Mouse (Mus musculus): ENCODE data around the gene Olfr644.

DNA sequence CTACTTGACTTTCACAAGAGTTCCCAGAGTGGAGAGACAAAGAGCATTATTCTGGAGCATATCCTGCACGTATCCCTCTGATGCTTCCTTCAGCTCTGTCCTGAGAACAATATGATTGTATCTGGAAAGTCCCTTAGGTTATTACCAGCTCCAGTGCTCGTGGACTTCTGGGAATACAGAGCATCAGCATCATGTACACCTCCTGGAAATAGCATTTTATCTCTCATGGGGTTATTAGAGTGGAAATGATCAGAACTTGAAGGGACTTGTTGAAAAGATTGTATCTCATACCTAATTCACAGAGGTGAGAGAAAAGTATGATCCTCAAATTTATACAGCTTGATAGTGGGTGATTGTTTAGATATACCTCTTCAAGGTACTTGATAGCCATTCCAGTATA, 10.3 kb downstream of the Olfr644 start, which contains the start of gene 4930516K23Rik:
- no peak for TF ChIP-seq POLR2A (IDR thresholded peaks at IDR 0.05; ENCODE audit: extremely low read depth, insufficient read depth, low read length)
- TF ChIP-seq CTCF (IDR thresholded peaks at IDR 0.05; ENCODE audit: low read depth, low read length) = no peak

Measured in liver, adult 2 months (tissue).